Mouse (Mus musculus): ENCODE data around the gene Slc22a26. TPM values are rescaled to one million over a fixed set of nuclear protein-coding genes. Genes with fewer than 3 reads are reported as not detected.

Slc22a26 gene
- total and polyA plus RNA-seq, 2 experiments = 79.5 to 219 TPM

Other genes starting within 250 kb of the Slc22a26 start
- 6.3 and 9.7 TPM in 2 replicates for gene Pla2g16, start 245.2 kb downstream of the Slc22a26 start, total RNA-seq (2014; rRNA removed)
- 4.3 and 6.5 TPM in 2 replicates for gene Pla2g16, start 245.2 kb downstream of the Slc22a26 start, polyA plus RNA-seq (2012; rRNA removed)
- gene Lgals12, start 195.5 kb downstream of the Slc22a26 start, total RNA-seq (2014; rRNA removed) = not detected in 2 replicates
- not detected in 2 replicates for gene Lgals12, start 195.5 kb downstream of the Slc22a26 start, polyA plus RNA-seq (2012; rRNA removed)
- gene Hrasls5, start 190.1 kb downstream of the Slc22a26 start, total RNA-seq (2014; rRNA removed) = not detected in 2 replicates
- gene Hrasls5, start 190.1 kb downstream of the Slc22a26 start, polyA plus RNA-seq (2012; rRNA removed) = not detected in 2 replicates
- gene Slc22a19, start 91.4 kb downstream of the Slc22a26 start, total RNA-seq (2014; rRNA removed) = not detected in 2 replicates
- gene Slc22a19, start 91.4 kb downstream of the Slc22a26 start, polyA plus RNA-seq (2012; rRNA removed) = not detected in 2 replicates
- 16.2 and 25.1 TPM in 2 replicates for gene Slc22a27, start 163.4 kb upstream of the Slc22a26 start, total RNA-seq (2014; rRNA removed)
- 22.3 and 23.2 TPM in 2 replicates for gene Slc22a27, start 163.4 kb upstream of the Slc22a26 start, polyA plus RNA-seq (2012; rRNA removed)

Data from liver, adult 2 months (tissue).